Mouse (Mus musculus) CH12.LX (cell line): ENCODE data around the gene Gpr146.

Source experiments
- CTCF ChIP-seq, 2 experiments: IDR thresholded peaks in 1 of 2; conservative IDR thresholded peaks in 1 of 2; 2 replicates each; pipeline ENCODE4 v1.5.1; 2011 to 2012; ENCODE audit warnings: low read depth in 2 of 2, low read length in 2 of 2, improper control_type of control experiment in 1 of 2, inconsistent platforms in 1 of 2, mild to moderate bottlenecking in 1 of 2, moderate library complexity in 1 of 2
- E2F4 ChIP-seq: IDR thresholded peaks from 2 replicates; pipeline ENCODE4 v1.6.1; 2011; ENCODE audit warnings: low read depth, low read length, improper control_type of control experiment; ENCODE audit not compliant: insufficient replicate concordance
- EP300 ChIP-seq: IDR thresholded peaks from 2 replicates; pipeline ENCODE4 v1.6.1; 2011; ENCODE audit warnings: low read length, improper control_type of control experiment
- JUND ChIP-seq: conservative IDR thresholded peaks from 2 replicates; pipeline ENCODE4 v1.6.1; 2011; ENCODE audit warnings: low read depth, low read length, improper control_type of control experiment
- MAFK ChIP-seq: IDR thresholded peaks from 2 replicates; pipeline ENCODE4 v1.6.1; 2011; ENCODE audit warnings: low read length, improper control_type of control experiment; ENCODE audit not compliant: insufficient replicate concordance
- MAX ChIP-seq: IDR thresholded peaks from 2 replicates; pipeline ENCODE4 v1.6.1; 2011; ENCODE audit warnings: low read length, improper control_type of control experiment
- MEF2A ChIP-seq: IDR thresholded peaks from 2 replicates; pipeline ENCODE4 v1.6.1; 2014; ENCODE audit warnings: low read depth, mild to moderate bottlenecking, inconsistent platforms, low read length, improper control_type of control experiment, borderline replicate concordance
- NRF1 ChIP-seq: IDR thresholded peaks from 2 replicates; pipeline ENCODE4 v1.6.1; 2014; ENCODE audit warnings: low read depth, mild to moderate bottlenecking, inconsistent platforms, low read length, improper control_type of control experiment, moderate library complexity
- POLR2A ChIP-seq: IDR thresholded peaks from 2 replicates; pipeline ENCODE4 v1.6.1; 2011; ENCODE audit warnings: low read depth, mild to moderate bottlenecking, improper control_type of control experiment, low read length
- RAD21 ChIP-seq: IDR thresholded peaks from 2 replicates; pipeline ENCODE4 v1.6.1; 2011; ENCODE audit warnings: low read depth, mild to moderate bottlenecking, low read length, improper control_type of control experiment, moderate library complexity
- TBP ChIP-seq: conservative IDR thresholded peaks from 2 replicates; pipeline ENCODE4 v1.6.1; 2011; ENCODE audit warnings: low read depth, low read length, improper control_type of control experiment
- USF1 ChIP-seq: IDR thresholded peaks from 2 replicates; pipeline ENCODE4 v1.6.1; 2014; ENCODE audit warnings: low read depth, mild to moderate bottlenecking, inconsistent platforms, low read length, improper control_type of control experiment
- ZNF384 ChIP-seq: IDR thresholded peaks from 2 replicates; pipeline ENCODE4 v1.6.1; 2012; ENCODE audit warnings: low read depth, low read length, improper control_type of control experiment, inconsistent platforms

- no peak for TF ChIP-seq MEF2A
- no peak for TF ChIP-seq USF1
- no peak for TF ChIP-seq JUND
- TF ChIP-seq MAX: no peak
- no peak for TF ChIP-seq POLR2A
- TF ChIP-seq NRF1: no peak
- no peak for TF ChIP-seq EP300
- TF ChIP-seq E2F4: no peak
- TF ChIP-seq MAFK: no peak
- TF ChIP-seq CTCF (conservative IDR thresholded peaks at IDR 0.05 in 1 of 2, IDR thresholded peaks at IDR 0.05 in 1 of 2; ENCODE audit: low read depth in 2 of 2, low read length in 2 of 2): no peak
- no peak for TF ChIP-seq ZNF384
- no peak for TF ChIP-seq RAD21
- TF ChIP-seq TBP: no peak
Observed at GRCm38 (mm10) chr5:139392219-139393196, 15.0 kb downstream of the Gpr146 start.
